Comparison of ENCODE assay signal across 28 mouse cellular contexts in the genomic region with DNA sequence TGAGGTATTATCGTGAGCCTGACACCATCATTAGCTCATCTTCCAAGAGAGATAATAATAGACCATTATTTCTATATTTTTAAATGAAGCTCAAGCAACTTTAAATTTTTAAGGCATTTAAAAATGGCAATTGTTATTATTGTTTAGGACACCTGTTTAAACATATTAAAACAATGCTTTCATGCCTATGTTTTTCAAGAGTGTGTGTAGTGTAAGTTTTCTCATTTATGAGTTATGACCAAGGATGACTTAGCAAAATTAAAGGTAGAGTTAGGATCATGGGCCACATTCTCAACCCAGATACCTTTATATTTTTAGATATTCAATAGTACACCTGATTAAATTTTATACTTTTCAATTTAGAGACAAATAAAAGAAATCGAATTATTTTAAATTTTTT. TPM values are rescaled to one million over a fixed set of nuclear protein-coding genes. Genes with fewer than 3 reads are reported as not detected.
A peak's percentile ranks its signal among the peaks of the same experiment; 100 is the strongest.
DNase-seq lines count a peak whose midpoint lies in the region; ATAC-seq and TF ChIP-seq lines count a peak whose summit lies in the region.
"Had no signal": no experiment of that assay in that cellular context is flagged by ENCODE, and none has a peak within 500 bp of the region (broad histone marks: within the 10 kb centered on the region; RNA-seq: fewer than 3 reads in every experiment).

No protein-coding gene starts in this region.

- TF ChIP-seq EP300 in MEL (IDR thresholded peaks at IDR 0.05; ENCODE audit: low read depth in 1 of 2, low read length in 2 of 2): peak in 1 of 2 experiments; percentile 52; a peak in 1 of 4 replicates

- H3K79me2 ChIP-seq in MEL (ENCODE audit: control insufficient read depth, insufficient read depth, low read length, poor library complexity): peaks cover 9% of the 10 kb centered on the region

- H3K4me1 ChIP-seq in G1E (ENCODE audit: insufficient read depth, low read depth, low read length) (peaks cover 46% of the 10 kb centered on the region), MEL (ENCODE audit: control insufficient read depth in 1 of 2, insufficient read depth in 2 of 2, low read length in 2 of 2) (peaks cover 16 to 38% of the 10 kb centered on the region in 2 experiments)
- H3K4me1 ChIP-seq in liver, embryonic 15.5 days (replicated peaks): peaks cover 33% of the 10 kb centered on the region
- no peaks in the 10 kb centered on the region for H3K4me1 ChIP-seq in kidney, adult 2 months (ENCODE audit: control insufficient read depth, insufficient read depth, low read length)
- H3K4me1 ChIP-seq: embryonic facial prominence, embryonic 12.5 days; forebrain, embryonic 10.5 days; hindbrain, embryonic 13.5 days had no signal

- H3K4me3 ChIP-seq in G1E (ENCODE audit: low read depth, low read length): peak overlapping the region; percentile 68
- H3K4me3 ChIP-seq in MEL (ENCODE audit: control insufficient read depth in 1 of 2, insufficient read depth in 1 of 2, low read depth in 2 of 2, low read length in 2 of 2): peak overlapping the region in 1 of 2 experiments; percentile 69; a peak in 2 of 4 replicates
- peak overlapping the region; percentile 32; the same call in 1 of the 2 replicates for H3K4me3 ChIP-seq in liver, embryonic 15.5 days (replicated peaks)
- H3K4me3 ChIP-seq in kidney, adult 2 months (ENCODE audit: insufficient read depth, low read depth, low read length): no peak overlapping the region
- H3K4me3 ChIP-seq: embryonic facial prominence, embryonic 12.5 days; forebrain, embryonic 10.5 days; hindbrain, embryonic 13.5 days had no signal

- DNase-seq in G1E (ENCODE audit: low spot score) (no peak), MEL (ENCODE audit: low read depth, low spot score) (peak; percentile 52)
- DNase-seq in kidney, adult 2 months: no peak
- no peak for DNase-seq in left cerebral cortex, adult 18-20 months (ENCODE audit: low spot score in 2 of 2)
- DNase-seq in frontal cortex, postnatal 14 days (ENCODE audit: low spot score in 2 of 2): no peak
- DNase-seq: adrenal gland, postnatal 14 days; cerebellum, adult 11 months; cerebellum, adult 9-10 months; cerebellum, postnatal 25 days; gastrocnemius, postnatal 36 days; heart, adult 11 months; heart, postnatal 10 days had no signal

- no peak overlapping the region for H3K4me2 ChIP-seq in liver, embryonic 15.5 days
- H3K4me2 ChIP-seq: embryonic facial prominence, embryonic 12.5 days; hindbrain, embryonic 13.5 days had no signal

- H3K9me3 ChIP-seq in G1E (replicated peaks) (no peaks in the 10 kb centered on the region), MEL (replicated peaks; ENCODE audit: insufficient read depth, low read length) (no peaks in the 10 kb centered on the region)
- no peaks in the 10 kb centered on the region for H3K9me3 ChIP-seq in liver, embryonic 15.5 days (replicated peaks)
- H3K9me3 ChIP-seq: embryonic facial prominence, embryonic 12.5 days; forebrain, embryonic 10.5 days; hindbrain, embryonic 13.5 days had no signal

- no peak; a peak in 1 of 4 replicates for TF ChIP-seq POLR2A in MEL (IDR thresholded peaks at IDR 0.05; ENCODE audit: control insufficient read depth in 1 of 2, insufficient read depth in 1 of 2, low read depth in 1 of 2, low read length in 2 of 2, poor library complexity in 1 of 2)
- TF ChIP-seq POLR2A in kidney, adult 2 months (IDR thresholded peaks at IDR 0.05; ENCODE audit: low read depth, low read length): no peak

- peak overlapping the region; percentile 66; the same call in 1 of the 2 replicates for H3K9ac ChIP-seq in MEL (ENCODE audit: control insufficient read depth, low read depth, low read length, poor library complexity, severe bottlenecking)
- no peak overlapping the region for H3K9ac ChIP-seq in liver, embryonic 15.5 days
- H3K9ac ChIP-seq: embryonic facial prominence, embryonic 12.5 days; hindbrain, embryonic 13.5 days had no signal

- H3K36me3 ChIP-seq in G1E (replicated peaks) (peaks cover 2% of the 10 kb centered on the region), MEL (ENCODE audit: control insufficient read depth in 1 of 2, insufficient read depth in 2 of 2, low read length in 2 of 2) (peaks cover 0 to 39% of the 10 kb centered on the region in 2 experiments; a peak in 3 of 4 replicates)
- H3K36me3 ChIP-seq in liver, embryonic 15.5 days (replicated peaks): peaks cover 12% of the 10 kb centered on the region
- no peaks in the 10 kb centered on the region for H3K36me3 ChIP-seq in kidney, adult 2 months (ENCODE audit: control insufficient read depth, insufficient read depth, low read length)
- H3K36me3 ChIP-seq: embryonic facial prominence, embryonic 12.5 days; forebrain, embryonic 10.5 days; hindbrain, embryonic 13.5 days had no signal

- no peaks in the 10 kb centered on the region for H3K27me3 ChIP-seq in G1E (ENCODE audit: insufficient read depth, low read length)
- H3K27me3 ChIP-seq in MEL (ENCODE audit: control insufficient read depth in 1 of 2, insufficient read depth in 2 of 2, low read length in 2 of 2): no peaks in the 10 kb centered on the region
- no peaks in the 10 kb centered on the region for H3K27me3 ChIP-seq in liver, embryonic 15.5 days
- no peaks in the 10 kb centered on the region for H3K27me3 ChIP-seq in kidney, adult 2 months (replicated peaks; ENCODE audit: control insufficient read depth, insufficient read depth, low read length)
- H3K27me3 ChIP-seq: embryonic facial prominence, embryonic 12.5 days; hindbrain, embryonic 13.5 days; Patski had no signal

- TF ChIP-seq CTCF in G1E (IDR thresholded peaks at IDR 0.05; ENCODE audit: low read depth, low read length) (no peak), MEL (IDR thresholded peaks at IDR 0.05 in 2 of 3, conservative IDR thresholded peaks at IDR 0.05 in 1 of 3; ENCODE audit: control insufficient read depth in 1 of 3, insufficient read depth in 1 of 3, low read depth in 2 of 3, low read length in 3 of 3, poor library complexity in 1 of 3, severe bottlenecking in 1 of 3) (no peak)
- no peak for TF ChIP-seq CTCF in kidney, adult 2 months (conservative IDR thresholded peaks at IDR 0.05; ENCODE audit: insufficient read depth, insufficient read length, low read depth, low read length)

- TF ChIP-seq RAD21 in MEL (IDR thresholded peaks at IDR 0.05; ENCODE audit: low read depth, low read length): no peak

- 23% methylated on average over 2 of the region's 2 CpGs for WGBS in liver, embryonic 15.5 days (ENCODE audit: insufficient replicate concordance)
- 69% methylated on average over 2 of the region's 2 CpGs for WGBS in kidney, adult 2 months

- H3K27ac ChIP-seq in MEL (ENCODE audit: control insufficient read depth, low read depth, low read length): no peak overlapping the region
- no peak overlapping the region for H3K27ac ChIP-seq in liver, embryonic 15.5 days (replicated peaks)
- H3K27ac ChIP-seq in kidney, adult 2 months (ENCODE audit: insufficient read depth, low read depth, low read length): no peak overlapping the region
- H3K27ac ChIP-seq: embryonic facial prominence, embryonic 12.5 days; forebrain, embryonic 10.5 days; hindbrain, embryonic 13.5 days; hindbrain, postnatal 0 days had no signal

- ATAC-seq in G1E (ENCODE audit: extremely low read depth, insufficient number of reproducible peaks, low FRiP score, poor library complexity, severe bottlenecking): no peak
- peak; percentile 55; the same call in 1 of the 2 replicates for ATAC-seq in erythroblast, adult 5-6 weeks (replicated peaks; ENCODE audit: low FRiP score, poor library complexity, severe bottlenecking)
- peak; percentile 45; the same call in 1 of the 2 replicates for ATAC-seq in liver, embryonic 15.5 days (ENCODE audit: insufficient read depth)
- ATAC-seq: activated CD4-positive, CD25-positive, alpha-beta regulatory T cell, adult 4 months; forebrain, embryonic 14.5 days; hindbrain, postnatal 0 days; Patski had no signal

TF ChIP-seq in MEL, 35 proteins besides CTCF, POLR2A, EP300 and RAD21 (continues in another document):
- TF ChIP-seq MAX (IDR thresholded peaks at IDR 0.05; ENCODE audit: low read length) (no peak), ZKSCAN1 (IDR thresholded peaks at IDR 0.05; ENCODE audit: low read depth, low read length) (no peak), MAFK (IDR thresholded peaks at IDR 0.05; ENCODE audit: borderline replicate concordance, low read depth, low read length) (peak; percentile 63; the same call in 1 of the 2 replicates), BHLHE40 (IDR thresholded peaks at IDR 0.05; ENCODE audit: borderline replicate concordance, low read depth, low read length) (no peak), GABPA (IDR thresholded peaks at IDR 0.05; ENCODE audit: low read depth, low read length) (peak; percentile 82), SIN3A (IDR thresholded peaks at IDR 0.05; ENCODE audit: low read length) (0 out of 2 replicates have a peak, but pooled peaks have one; percentile 26), ZMIZ1 (IDR thresholded peaks at IDR 0.05; ENCODE audit: low read depth, low read length) (no peak), ETS1 (IDR thresholded peaks at IDR 0.05; ENCODE audit: low read depth, low read length) (0 out of 2 replicates have a peak, but pooled peaks have one; percentile 25), GATA1 (IDR thresholded peaks at IDR 0.05; ENCODE audit: low read depth, low read length) (peak; percentile 2; the same call in 1 of the 2 replicates)

RNA-seq across cellular contexts. Expression of gene Rhag, which starts 1.3 kb away (rescaled TPM):
- total RNA-seq in G1E (2014; fragmentation: Nextera tagmentation) (630 and 645 TPM in 2 replicates), G1E (2017) (110 and 118 TPM in 2 replicates), MEL (2012; rRNA removed) (17.8 and 24.4 TPM in 2 replicates)
- polyA plus RNA-seq in G1E (2012) (9.5 and 12.7 TPM in 2 replicates), MEL (2012; ENCODE audit: insufficient read depth in 1 of 2, insufficient read length in 2 of 2, low read depth in 1 of 2, low replicate concordance in 2 of 2, missing spikeins in 1 of 2) (10 to 100 TPM in 1 of 2 experiments, not detected in 1; 91.3 TPM)
- total RNA-seq in erythroblast, adult 5-6 weeks (2015; ENCODE audit: low replicate concordance): 918 and 923 TPM in 2 replicates
- total RNA-seq in erythroblast, adult 5-6 weeks (2017; ENCODE audit: low replicate concordance): 744 and 814 TPM in 2 replicates
- polyA plus RNA-seq in liver, embryonic 15.5 days (2015; fragmentation: Nextera tagmentation; extraction: Ambion mirVana): 220 and 226 TPM in 2 replicates
- not detected in 2 replicates for polyA plus RNA-seq in kidney, adult 2 months (2012; rRNA removed)
- not detected for total RNA-seq in left cerebral cortex, adult 18-20 months (2021)
- total RNA-seq: adrenal gland, adult 18-20 months; ES-E14; gastrocnemius, adult 8-10 months; gastrocnemius, postnatal 36 days; heart, postnatal 10 days; hindbrain, postnatal 0 days had no signal
- polyA plus RNA-seq: cortical plate, adult 2 months; forebrain, embryonic 14.5 days; hindbrain, postnatal 0 days; Patski had no signal

RNA-seq across cellular contexts. Expression of gene Crisp2, which starts 5.5 kb away (rescaled TPM):
- total RNA-seq in G1E (2014; fragmentation: Nextera tagmentation) (12.6 and 17.6 TPM in 2 replicates), G1E (2017) (6.9 and 7.1 TPM in 2 replicates), MEL (2012; rRNA removed) (1.4 and 2.3 TPM in 2 replicates)
- polyA plus RNA-seq in G1E (2012) (0.08 TPM in 1 of 2 replicates, not detected in the other), MEL (2012; ENCODE audit: insufficient read depth in 1 of 2, insufficient read length in 2 of 2, low read depth in 1 of 2, low replicate concordance in 2 of 2, missing spikeins in 1 of 2) (1 to 10 TPM in 1 of 2 experiments, not detected in 1; 1.2 TPM)
- total RNA-seq in erythroblast, adult 5-6 weeks (2015; ENCODE audit: low replicate concordance): 1.0 TPM in 1 of 2 replicates, not detected in the other
- 3.7 and 5.9 TPM in 2 replicates for total RNA-seq in erythroblast, adult 5-6 weeks (2017; ENCODE audit: low replicate concordance)
- polyA plus RNA-seq in liver, embryonic 15.5 days (2015; fragmentation: Nextera tagmentation; extraction: Ambion mirVana): 0.12 and 0.26 TPM in 2 replicates
- 0.20 and 0.54 TPM in 2 replicates for polyA plus RNA-seq in kidney, adult 2 months (2012; rRNA removed)
- total RNA-seq in left cerebral cortex, adult 18-20 months (2021): not detected
- total RNA-seq: adrenal gland, adult 18-20 months; adrenal gland, postnatal 14 days; ES-E14; gastrocnemius, adult 8-10 months; gastrocnemius, postnatal 36 days; heart, postnatal 10 days; hematopoietic stem cell, adult 5-6 weeks; hindbrain, postnatal 0 days had no signal
- polyA plus RNA-seq: activated CD4-positive, CD25-positive, alpha-beta regulatory T cell, adult 4 months; cortical plate, adult 2 months; forebrain, embryonic 10.5 days; forebrain, embryonic 14.5 days; heart, embryonic 14.5 days; hindbrain, embryonic 13.5 days; hindbrain, postnatal 0 days; intestine, embryonic 14.5 days had no signal

Comparison
In these comparisons a context has a peak if more than half of its experiments do, and no peak if none do; other contexts are left out.
1. RNA of gene Rhag, which starts 1.3 kb away (total RNA-seq): 744 to 923 TPM in erythroblast, adult 5-6 weeks, 110 to 645 TPM in G1E and 17.8 to 24.4 TPM in MEL; not detected in left cerebral cortex, adult 18-20 months; every median in the first group is over 10 times any median in the second.